Mouse (Mus musculus): ENCODE results near the gene Gm17387. TPM values are rescaled to one million over a fixed set of nuclear protein-coding genes. Genes with fewer than 3 reads are reported as not detected.
"Not testable (repeated sequence)": the region's sequence is repeated elsewhere in the genome, so short reads cannot be mapped to it uniquely, and the experiment has no call there.

The Gm17387 gene
- polyA plus RNA-seq, 1 experiment from 2014 or later: not detected

DNA sequence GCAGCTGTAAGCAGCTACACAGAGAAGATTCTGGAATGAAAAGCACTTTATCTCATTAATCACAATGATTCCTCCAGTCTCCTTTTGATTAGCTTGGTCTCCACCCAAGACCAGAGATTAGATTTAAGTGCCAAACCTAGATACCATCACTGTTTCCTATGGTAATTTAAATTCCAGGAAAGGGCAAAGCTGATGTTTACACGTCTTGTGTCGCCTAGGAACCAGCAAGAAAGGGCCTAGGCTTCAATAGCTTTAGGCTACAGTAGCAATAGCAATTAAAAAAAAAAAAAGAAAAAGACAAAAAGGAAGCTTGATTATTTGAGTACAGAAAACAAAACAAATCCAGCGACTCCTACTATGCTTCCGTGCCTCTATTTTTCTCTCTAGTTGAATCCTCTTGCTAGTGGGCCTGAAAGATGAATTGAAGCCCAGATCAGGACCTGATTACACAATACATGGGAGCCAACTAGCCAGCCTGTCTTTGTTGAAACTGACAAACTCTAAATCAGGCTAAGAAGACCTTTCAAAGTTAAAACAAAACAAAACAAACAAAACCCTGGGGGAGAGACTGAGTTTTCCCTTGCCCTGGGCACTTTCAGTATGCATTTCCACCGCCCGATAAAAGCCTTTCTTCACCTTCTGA, 2.7 kb upstream of the Gm17387 start:
- 19% methylated on average over 6 of the region's 6 CpGs for WGBS
- no peak overlapping the region for H3K9ac ChIP-seq (ENCODE audit: low read depth, low read length)
- H3K36me3 ChIP-seq (ENCODE audit: control insufficient read depth, insufficient read depth, low read length): no peaks in the 10 kb centered on the region
- H3K4me2 ChIP-seq (replicated peaks; ENCODE audit: low read depth, low read length): no peak overlapping the region
- no peaks in the 10 kb centered on the region for H3K27me3 ChIP-seq (ENCODE audit: control insufficient read depth, insufficient read depth, low read length)
- no peaks in the 10 kb centered on the region for H3K9me3 ChIP-seq (ENCODE audit: control insufficient read depth, low read length)
- peak overlapping the region; percentile 61 for H3K27ac ChIP-seq (ENCODE audit: low read depth, low read length)
- ATAC-seq (ENCODE audit: low FRiP score): no peak
- DNase-seq (ENCODE audit: low spot score): peak; percentile 17
- 0 out of 2 replicates have a peak, but pooled peaks cover 3% of the 10 kb centered on the region for H3K4me1 ChIP-seq (replicated peaks; ENCODE audit: control insufficient read depth, insufficient read depth, low read length)
- H3K4me3 ChIP-seq (ENCODE audit: low read depth, low read length): no peak overlapping the region

DNA sequence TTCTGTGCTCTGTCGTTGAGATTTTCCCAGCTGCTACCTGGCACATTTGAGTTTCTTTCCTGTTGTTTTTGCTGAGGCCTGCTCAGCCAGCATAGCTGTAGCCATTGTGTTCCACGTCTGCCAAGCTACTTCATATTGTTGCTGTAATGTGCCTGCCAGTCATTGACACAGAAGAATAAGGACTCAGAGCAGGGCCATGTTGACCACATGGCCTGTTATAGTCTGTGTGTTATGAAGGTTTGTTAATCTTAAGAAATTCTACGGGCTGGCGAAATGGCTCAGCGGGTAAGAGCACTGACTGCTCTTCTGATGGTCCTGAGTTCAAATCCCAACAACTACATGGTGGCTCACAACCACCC, 2.2 kb upstream of the Gm17387 start:
- H3K4me3 ChIP-seq (ENCODE audit: low read depth, low read length): no peak overlapping the region
- ATAC-seq (ENCODE audit: low FRiP score) (no peak), DNase-seq (ENCODE audit: low spot score) (peak; percentile 25)
- 47% methylated on average over 5 of the region's 5 CpGs for WGBS
- no peaks in the 10 kb centered on the region for H3K36me3 ChIP-seq (ENCODE audit: control insufficient read depth, insufficient read depth, low read length)
- H3K9me3 ChIP-seq (ENCODE audit: control insufficient read depth, low read length): no peaks in the 10 kb centered on the region
- no peaks in the 10 kb centered on the region for H3K27me3 ChIP-seq (ENCODE audit: control insufficient read depth, insufficient read depth, low read length)
- H3K27ac ChIP-seq (ENCODE audit: low read depth, low read length): peak overlapping the region; percentile 61
- 0 out of 2 replicates have a peak, but pooled peaks cover 3% of the 10 kb centered on the region for H3K4me1 ChIP-seq (replicated peaks; ENCODE audit: control insufficient read depth, insufficient read depth, low read length)
- H3K4me2 ChIP-seq (replicated peaks; ENCODE audit: low read depth, low read length): no peak overlapping the region
- H3K9ac ChIP-seq (ENCODE audit: low read depth, low read length): no peak overlapping the region

DNA sequence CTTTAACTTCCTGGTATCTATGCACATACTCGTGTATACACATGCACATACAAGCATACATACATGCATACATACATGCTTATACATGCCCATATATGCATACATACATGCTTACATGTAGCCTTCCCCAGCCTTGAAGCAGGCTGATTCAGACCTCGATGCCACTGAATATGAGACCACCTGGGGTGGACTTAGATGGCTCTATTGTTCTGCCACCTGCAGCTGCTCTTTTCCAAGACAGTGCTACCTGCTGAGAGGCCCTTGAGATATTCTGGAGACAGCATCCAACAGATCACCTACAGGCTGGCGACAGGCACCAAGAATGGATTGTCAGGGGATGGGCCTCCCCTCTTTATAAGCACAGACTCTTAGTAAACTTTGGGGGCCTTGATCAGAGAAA, 1.5 kb downstream of the Gm17387 start:
- H3K9me3 ChIP-seq (ENCODE audit: control insufficient read depth, low read length): no peaks in the 10 kb centered on the region
- no peaks in the 10 kb centered on the region for H3K36me3 ChIP-seq (ENCODE audit: control insufficient read depth, insufficient read depth, low read length)
- ATAC-seq (ENCODE audit: low FRiP score): no peak
- no peak overlapping the region for H3K27ac ChIP-seq (ENCODE audit: low read depth, low read length)
- H3K9ac ChIP-seq (ENCODE audit: low read depth, low read length): no peak overlapping the region
- H3K27me3 ChIP-seq (ENCODE audit: control insufficient read depth, insufficient read depth, low read length): no peaks in the 10 kb centered on the region
- WGBS: 44% methylated on average over 3 of the region's 3 CpGs
- no peak for DNase-seq (ENCODE audit: low spot score)
- 0 out of 2 replicates have a peak, but pooled peaks cover 3% of the 10 kb centered on the region for H3K4me1 ChIP-seq (replicated peaks; ENCODE audit: control insufficient read depth, insufficient read depth, low read length)
- no peak overlapping the region for H3K4me3 ChIP-seq (ENCODE audit: low read depth, low read length)
- H3K4me2 ChIP-seq (replicated peaks; ENCODE audit: low read depth, low read length): no peak overlapping the region

DNA sequence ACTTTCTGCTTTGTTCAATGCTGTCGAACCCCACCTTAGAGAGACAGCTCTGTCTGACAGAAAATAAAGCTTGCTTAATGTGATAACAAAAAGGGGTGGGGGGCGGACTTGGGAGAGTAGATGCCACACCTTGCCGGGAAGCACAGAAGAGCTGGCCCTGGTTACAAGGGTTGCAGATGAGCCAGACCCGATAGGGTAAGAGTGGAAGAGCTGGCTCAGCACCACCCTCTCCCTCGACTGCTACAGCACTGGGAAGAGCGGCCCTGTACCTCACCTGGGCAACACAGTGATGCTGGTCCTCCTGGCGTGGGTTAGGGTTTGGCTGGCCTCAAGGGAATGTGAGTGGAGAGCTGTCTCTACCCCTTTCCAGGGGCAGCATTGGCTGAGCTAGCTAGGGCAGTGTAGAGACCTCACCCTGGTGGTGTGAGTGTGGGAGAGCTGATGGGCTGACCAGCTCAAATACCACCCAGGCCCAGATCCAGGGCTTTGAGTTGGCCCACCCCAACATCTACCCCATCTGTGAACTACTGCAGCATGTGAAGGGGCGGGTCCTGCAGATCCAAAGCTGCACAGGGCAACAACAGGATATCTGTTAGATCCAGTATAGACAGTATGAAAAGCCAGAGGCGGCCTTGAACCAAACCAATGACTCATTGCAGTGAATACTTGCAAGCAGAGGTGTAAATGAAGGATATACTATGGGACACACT, 3.7 kb downstream of the Gm17387 start:
- 84% methylated on average over 9 of the region's 9 CpGs for WGBS
- Histone ChIP-seq H3K4me1 (replicated peaks; ENCODE audit: control insufficient read depth, insufficient read depth, low read length) (no peaks in the 10 kb centered on the region), H3K36me3 (ENCODE audit: control insufficient read depth, insufficient read depth, low read length) (no peaks in the 10 kb centered on the region), H3K4me3 (ENCODE audit: low read depth, low read length) (no peak overlapping the region), H3K9ac (ENCODE audit: low read depth, low read length) (no peak overlapping the region), H3K9me3 (ENCODE audit: control insufficient read depth, low read length) (no peaks in the 10 kb centered on the region), H3K4me2 (replicated peaks; ENCODE audit: low read depth, low read length) (no peak overlapping the region), H3K27me3 (ENCODE audit: control insufficient read depth, insufficient read depth, low read length) (no peaks in the 10 kb centered on the region), H3K27ac (ENCODE audit: low read depth, low read length) (no peak overlapping the region)
- DNase-seq (ENCODE audit: low spot score) (no peak), ATAC-seq (ENCODE audit: low FRiP score) (no peak)

DNA sequence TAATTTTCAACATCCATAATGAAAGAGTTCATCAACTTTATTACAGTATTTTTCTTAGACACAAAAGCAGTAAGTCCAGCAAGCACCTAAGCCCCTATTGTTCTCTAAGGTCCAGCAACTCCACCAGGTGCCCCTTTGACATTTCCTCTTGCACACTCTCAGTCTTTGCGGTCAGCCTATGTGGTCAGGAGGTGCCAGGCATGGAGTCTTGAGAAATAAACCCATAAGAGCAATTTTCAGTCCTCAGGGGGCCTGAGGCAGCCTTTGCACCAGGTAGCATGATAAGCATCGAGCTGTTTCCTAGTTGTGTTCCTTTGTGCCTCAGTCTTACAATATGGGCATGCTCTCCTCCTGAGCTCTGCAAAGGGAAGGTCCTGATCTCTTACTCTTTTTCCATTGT, 7.7 kb downstream of the Gm17387 start:
- not testable (repeated sequence) for H3K4me1 ChIP-seq (replicated peaks; ENCODE audit: control insufficient read depth, insufficient read depth, low read length); H3K27me3 ChIP-seq (ENCODE audit: control insufficient read depth, insufficient read depth, low read length); H3K9ac ChIP-seq (ENCODE audit: low read depth, low read length); H3K36me3 ChIP-seq (ENCODE audit: control insufficient read depth, insufficient read depth, low read length); H3K9me3 ChIP-seq (ENCODE audit: control insufficient read depth, low read length); DNase-seq (ENCODE audit: low spot score); ATAC-seq (ENCODE audit: low FRiP score); H3K4me3 ChIP-seq (ENCODE audit: low read depth, low read length); H3K27ac ChIP-seq (ENCODE audit: low read depth, low read length); H3K4me2 ChIP-seq (replicated peaks; ENCODE audit: low read depth, low read length)
- WGBS: 88% methylated on average over 1 of the region's 2 CpGs

DNA sequence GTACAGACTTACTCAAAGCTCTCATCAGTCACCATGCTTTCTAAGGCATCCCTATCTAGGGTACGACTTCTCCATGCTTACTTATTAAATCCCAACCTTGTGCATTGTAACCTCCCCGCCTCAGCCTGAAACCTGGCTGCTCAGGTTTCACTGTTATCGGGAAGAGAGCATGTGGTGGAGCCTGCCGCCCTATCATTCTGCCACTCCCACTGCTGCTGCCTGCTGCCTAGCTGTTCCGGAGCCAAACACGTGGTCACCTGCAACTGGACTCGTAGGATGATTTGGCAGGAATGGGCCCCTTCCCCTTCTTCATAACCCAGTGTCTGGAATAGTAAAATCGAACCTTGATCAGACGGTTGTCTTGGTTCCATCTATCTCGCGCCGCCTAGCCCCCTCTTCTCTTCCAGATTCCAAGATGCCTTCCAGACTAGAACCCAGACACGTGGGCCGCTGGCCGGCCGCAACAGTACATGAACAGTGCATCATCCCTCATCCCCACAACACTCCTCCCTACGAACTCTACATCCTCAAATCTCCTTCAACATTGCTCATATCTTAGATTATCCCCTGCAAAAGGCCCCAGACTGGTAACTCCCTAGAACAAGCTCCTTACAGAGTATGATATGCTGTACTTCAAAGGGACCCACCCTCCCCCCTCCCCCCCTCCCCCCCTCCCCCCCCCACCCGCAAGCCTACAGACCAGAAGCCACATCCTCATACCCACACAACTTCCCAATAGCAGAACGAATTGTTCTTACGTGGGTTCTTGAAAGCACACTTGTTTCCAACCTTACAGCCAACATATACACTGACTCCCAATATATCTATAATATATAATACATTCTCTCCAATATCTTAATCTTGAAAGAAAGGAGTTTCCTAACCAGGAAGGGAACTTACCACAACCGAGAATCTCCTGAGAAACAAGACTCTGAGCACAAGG, 9.4 kb downstream of the Gm17387 start:
- Histone ChIP-seq H3K36me3 (ENCODE audit: control insufficient read depth, insufficient read depth, low read length) (no peaks in the 10 kb centered on the region), H3K27me3 (ENCODE audit: control insufficient read depth, insufficient read depth, low read length) (no peaks in the 10 kb centered on the region), H3K9me3 (ENCODE audit: control insufficient read depth, low read length) (no peaks in the 10 kb centered on the region), H3K27ac (ENCODE audit: low read depth, low read length) (no peak overlapping the region), H3K4me1 (replicated peaks; ENCODE audit: control insufficient read depth, insufficient read depth, low read length) (no peaks in the 10 kb centered on the region), H3K4me2 (replicated peaks; ENCODE audit: low read depth, low read length) (no peak overlapping the region), H3K4me3 (ENCODE audit: low read depth, low read length) (no peak overlapping the region), H3K9ac (ENCODE audit: low read depth, low read length) (no peak overlapping the region)
- no peak for DNase-seq (ENCODE audit: low spot score)
- ATAC-seq (ENCODE audit: low FRiP score): no peak
- 82% methylated on average over 20 of the region's 21 CpGs for WGBS

DNA sequence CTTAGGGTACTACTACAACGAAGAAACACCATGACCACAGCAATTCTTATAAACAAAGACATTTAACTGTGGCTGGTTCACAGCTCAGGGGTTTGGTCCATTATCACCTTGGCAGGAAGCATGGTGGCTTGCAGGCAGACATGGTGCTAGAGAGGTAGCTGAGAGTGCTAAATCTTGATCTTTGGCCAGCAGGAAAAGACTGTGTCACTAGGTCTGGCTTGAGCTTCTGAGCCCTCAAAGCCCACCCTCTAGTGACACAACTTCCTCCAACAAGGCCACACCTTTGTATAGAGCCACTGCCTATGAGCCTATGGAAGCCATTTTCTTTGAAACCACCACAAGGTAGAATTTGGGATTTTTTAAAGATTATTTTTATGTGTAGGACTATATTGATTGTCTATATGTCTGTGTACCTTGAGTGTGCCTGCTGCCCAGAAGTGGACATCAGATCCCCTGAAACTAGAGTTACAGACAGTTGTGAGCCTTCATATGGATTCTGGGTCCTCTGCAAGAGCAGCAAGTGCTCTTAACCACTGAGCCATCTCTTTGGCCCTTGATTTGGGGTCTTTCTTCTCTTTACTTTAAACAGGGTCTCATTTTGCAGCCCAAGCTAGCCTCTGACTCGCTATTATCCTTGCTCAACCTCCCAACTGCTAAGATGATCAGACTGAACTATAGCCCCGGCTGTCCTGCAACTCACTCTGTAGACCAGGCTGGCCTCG, 10.6 kb downstream of the Gm17387 start:
- Histone ChIP-seq H3K4me3 (ENCODE audit: low read depth, low read length) (no peak overlapping the region), H3K4me1 (replicated peaks; ENCODE audit: control insufficient read depth, insufficient read depth, low read length) (no peaks in the 10 kb centered on the region), H3K4me2 (replicated peaks; ENCODE audit: low read depth, low read length) (no peak overlapping the region), H3K9me3 (ENCODE audit: control insufficient read depth, low read length) (no peaks in the 10 kb centered on the region), H3K27me3 (ENCODE audit: control insufficient read depth, insufficient read depth, low read length) (no peaks in the 10 kb centered on the region), H3K27ac (ENCODE audit: low read depth, low read length) (no peak overlapping the region), H3K9ac (ENCODE audit: low read depth, low read length) (no peak overlapping the region), H3K36me3 (ENCODE audit: control insufficient read depth, insufficient read depth, low read length) (no peaks in the 10 kb centered on the region)
- 92% methylated on average over 4 of the region's 4 CpGs for WGBS
- DNase-seq (ENCODE audit: low spot score): no peak
- no peak for ATAC-seq (ENCODE audit: low FRiP score)

DNA sequence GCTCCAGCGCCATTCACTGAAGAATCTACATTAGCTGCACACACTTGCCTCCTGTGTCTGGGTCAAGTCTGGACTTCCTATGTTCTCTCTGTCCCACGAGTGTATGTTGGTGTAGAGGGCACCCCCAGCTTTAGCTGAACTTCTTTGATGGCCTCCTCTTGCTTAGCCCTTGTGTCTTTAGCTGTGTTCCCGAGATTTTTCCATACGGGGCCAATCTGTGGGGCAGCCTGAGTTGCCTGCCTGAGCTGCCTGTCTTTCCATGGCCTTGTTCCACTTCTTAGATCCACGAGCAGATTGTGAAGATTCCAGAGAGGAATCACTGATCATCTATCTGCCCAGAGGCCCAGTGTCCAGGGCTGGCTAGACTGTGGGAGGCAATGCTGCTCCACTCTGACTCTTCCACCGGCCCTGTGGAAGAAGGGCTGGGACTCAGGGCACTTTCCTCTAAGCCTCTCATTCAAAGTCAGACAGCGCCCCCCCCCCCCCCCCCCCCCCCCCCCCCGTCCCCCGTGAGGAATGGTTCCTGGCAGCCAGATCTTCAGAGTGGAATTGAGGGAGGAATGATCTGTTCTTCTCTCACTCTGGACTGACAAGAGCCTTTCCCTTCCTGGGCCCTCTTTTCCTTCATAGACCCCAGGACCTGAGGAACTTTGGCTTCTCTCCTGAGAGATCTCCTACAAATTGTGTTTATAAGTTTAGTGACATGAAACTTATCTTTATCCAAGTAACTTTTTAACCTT, 12.1 kb downstream of the Gm17387 start:
- Histone ChIP-seq H3K4me1 (replicated peaks; ENCODE audit: control insufficient read depth, insufficient read depth, low read length) (no peaks in the 10 kb centered on the region), H3K4me3 (ENCODE audit: low read depth, low read length) (no peak overlapping the region), H3K27ac (ENCODE audit: low read depth, low read length) (0 out of 2 replicates have a peak overlapping the region, but pooled peaks have one; percentile 13), H3K27me3 (ENCODE audit: control insufficient read depth, insufficient read depth, low read length) (no peaks in the 10 kb centered on the region), H3K36me3 (ENCODE audit: control insufficient read depth, insufficient read depth, low read length) (no peaks in the 10 kb centered on the region), H3K9ac (ENCODE audit: low read depth, low read length) (no peak overlapping the region), H3K9me3 (ENCODE audit: control insufficient read depth, low read length) (no peaks in the 10 kb centered on the region), H3K4me2 (replicated peaks; ENCODE audit: low read depth, low read length) (no peak overlapping the region)
- ATAC-seq (ENCODE audit: low FRiP score) (no peak), DNase-seq (ENCODE audit: low spot score) (peak; percentile 28)
- 43% methylated on average over 6 of the region's 9 CpGs for WGBS

All from hindbrain, embryonic 11.5 days (tissue).